Mouse (Mus musculus) induced T-regulatory cell, adult 2 months (primary cell): ENCODE results near the gene Kalrn.
A peak's percentile ranks its signal among the peaks of the same experiment; 100 is the strongest.

Experiments
- DNase-seq: peaks from one replicate; pipeline ENCODE4 v3.0.0-alpha.2; 2012; ENCODE audit warnings: low read depth

The Kalrn gene

DNA sequence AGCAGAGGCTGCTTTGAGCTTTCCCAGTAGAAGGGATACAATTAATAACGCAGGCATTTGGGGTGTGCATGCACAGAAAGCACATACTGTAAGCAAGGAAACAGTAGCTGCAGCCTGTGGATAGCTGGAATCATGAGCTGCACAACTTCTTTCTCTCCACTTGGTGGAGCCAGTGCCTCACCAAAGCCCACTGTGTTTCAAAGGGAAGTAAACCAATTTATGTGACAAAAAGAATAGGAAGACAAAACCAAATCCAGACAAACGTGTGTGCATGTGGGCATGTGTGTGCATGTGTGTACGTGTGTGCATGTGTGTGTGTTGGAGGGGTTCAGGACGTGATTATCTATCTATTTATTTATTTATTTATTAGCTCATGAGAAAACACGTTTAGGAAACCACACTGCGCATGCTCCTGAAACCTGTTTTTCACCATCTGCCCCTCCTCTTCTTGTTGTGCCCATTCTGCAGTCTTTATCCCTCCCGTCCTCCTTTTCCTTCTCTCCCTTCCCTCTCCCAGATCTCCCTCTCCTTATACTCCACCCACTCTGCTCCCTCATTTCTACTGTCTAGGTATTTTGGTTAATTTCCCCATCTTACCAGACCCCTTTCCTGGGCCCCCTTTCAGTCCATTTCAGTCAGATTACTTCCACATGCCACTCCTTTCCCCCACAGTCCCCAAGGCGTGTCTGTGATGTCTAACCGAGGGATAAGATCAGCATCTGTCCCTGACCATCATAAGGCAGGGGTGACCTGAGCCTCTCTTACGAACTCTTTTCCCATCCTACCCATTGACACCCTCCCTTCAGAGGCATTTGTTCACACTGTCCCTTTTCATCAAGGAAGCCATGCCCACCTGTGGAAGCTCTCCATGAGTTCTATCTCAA, 380.1 kb downstream of the Kalrn start:
- DNase-seq, result peak; percentile 32

- DNase-seq, result no peak
Measured at GRCm38 (mm10) chr16:34184721-34185120, 388.6 kb downstream of the Kalrn start.

DNA sequence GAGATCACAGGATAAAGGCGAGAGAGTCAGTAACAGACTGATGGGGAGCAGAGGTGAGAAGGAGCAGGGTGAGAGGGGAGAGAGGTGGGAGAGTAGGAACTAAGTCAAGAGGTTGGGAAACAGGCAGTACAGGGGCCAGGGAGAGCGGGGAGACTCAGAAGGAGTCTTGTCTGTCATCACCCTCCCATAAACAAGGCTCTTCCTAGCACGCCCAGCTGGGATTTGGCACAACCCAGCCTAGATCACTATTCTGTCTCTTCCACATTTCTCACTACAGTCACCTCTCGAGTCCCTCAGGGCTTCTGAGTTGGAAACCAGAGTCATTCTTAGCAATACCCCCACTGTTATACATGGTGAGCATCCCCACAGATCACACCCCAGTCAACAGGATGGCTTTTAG, 390.1 kb downstream of the Kalrn start:
- DNase-seq, result no peak

DNA sequence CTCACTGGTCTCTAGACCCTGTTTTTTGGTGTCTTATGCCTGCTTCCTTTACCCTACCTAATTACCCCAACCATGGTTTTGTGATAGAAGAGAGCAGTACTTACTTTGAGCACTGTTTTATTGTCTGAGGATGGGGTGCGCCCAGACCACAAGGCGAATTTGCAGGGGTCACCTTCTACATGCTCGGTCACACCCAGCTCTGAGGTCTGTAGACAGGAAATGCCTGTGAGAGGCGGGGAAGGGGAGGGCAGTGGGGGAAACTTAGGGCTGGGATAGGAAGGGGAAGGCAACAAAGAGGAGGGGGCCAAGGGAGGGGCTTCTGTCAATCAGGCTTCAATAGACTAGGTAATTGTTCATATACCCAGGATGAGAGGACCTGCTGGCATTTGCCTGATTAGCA, 397.7 kb downstream of the Kalrn start:
- no peak for DNase-seq

GRCm38 (mm10) chr16:34172572-34173181, 400.7 kb downstream of the Kalrn start:
- no peak for DNase-seq

DNA sequence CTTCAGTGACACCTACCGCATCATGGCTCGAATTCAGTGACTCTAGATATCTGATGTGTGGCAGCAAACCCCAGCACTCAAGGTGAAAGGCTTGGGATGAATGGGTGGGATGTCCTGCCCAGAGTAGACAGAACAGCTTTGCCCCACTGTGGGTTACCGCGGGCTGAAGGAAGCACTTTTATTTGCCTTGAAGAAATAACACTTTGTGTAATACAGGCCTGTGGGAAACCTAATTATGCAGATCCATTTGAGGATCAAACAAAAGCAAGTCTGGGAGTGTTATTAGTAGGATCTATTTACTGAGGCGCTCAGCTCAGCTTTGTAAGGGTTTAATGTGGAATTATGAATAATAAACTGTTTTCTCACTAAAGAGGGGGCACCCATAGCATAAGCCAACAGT, 406.3 kb downstream of the Kalrn start:
- no peak for DNase-seq

DNA sequence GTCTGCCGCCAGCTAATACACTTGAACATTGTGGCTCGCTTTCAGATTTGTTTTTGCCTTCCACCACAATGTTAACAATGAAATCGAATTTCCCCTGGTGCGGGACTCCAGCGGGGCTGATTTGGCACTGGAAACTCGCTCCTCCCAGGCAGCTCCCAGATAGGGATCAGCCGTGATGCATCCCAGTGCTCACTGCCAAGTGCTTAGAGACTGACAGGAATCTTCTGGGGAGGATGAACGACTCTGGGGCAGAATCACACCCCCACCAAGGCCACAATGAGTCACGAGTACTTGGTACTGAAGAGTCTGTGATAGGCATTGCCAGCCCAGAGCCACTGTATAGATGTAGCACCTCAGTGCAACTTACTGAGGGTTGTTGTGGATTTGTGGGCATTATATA, 410.2 kb downstream of the Kalrn start:
- no peak for DNase-seq

DNA sequence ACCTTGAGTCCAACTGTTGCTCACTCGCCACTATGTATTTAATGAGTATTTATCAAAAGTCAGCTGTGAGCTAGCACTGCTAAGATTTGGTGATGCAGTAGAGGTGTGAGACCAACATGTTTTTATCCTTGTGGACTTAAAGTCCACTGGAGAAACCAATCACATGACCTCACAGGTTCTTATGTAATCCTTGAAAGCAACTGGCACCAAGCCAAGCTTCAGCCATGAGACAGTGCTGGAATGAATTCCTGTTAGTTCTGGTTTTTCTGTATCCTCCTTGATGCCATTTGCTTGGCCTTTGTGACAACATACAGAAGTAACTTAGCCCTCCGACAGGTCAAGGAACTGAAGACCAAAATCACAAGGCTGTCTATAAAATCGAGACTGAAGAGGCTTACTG, 413.8 kb downstream of the Kalrn start:
- no peak for DNase-seq

GRCm38 (mm10) chr16:34157386-34158135, 415.8 kb downstream of the Kalrn start:
- DNase-seq, result no peak

DNA sequence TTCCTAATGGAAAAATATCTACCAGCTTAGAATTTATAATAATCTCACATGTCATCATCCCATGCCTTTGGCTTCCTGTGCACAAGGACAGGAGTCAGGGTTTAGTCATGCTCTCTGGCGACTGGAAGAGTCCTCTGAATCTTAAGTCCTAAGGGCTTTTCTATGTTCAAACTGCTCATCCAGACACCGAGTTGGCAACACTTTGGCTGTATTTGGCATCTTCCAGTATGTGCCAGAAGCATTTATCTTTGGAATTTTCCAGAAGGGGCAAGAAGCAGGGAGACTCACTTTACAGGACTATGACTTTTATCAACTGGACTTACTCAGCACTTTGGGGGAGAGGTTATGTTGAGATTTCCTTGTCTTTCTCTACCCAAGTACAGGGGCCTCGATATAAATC, 417.6 kb downstream of the Kalrn start:
- no peak for DNase-seq

DNA sequence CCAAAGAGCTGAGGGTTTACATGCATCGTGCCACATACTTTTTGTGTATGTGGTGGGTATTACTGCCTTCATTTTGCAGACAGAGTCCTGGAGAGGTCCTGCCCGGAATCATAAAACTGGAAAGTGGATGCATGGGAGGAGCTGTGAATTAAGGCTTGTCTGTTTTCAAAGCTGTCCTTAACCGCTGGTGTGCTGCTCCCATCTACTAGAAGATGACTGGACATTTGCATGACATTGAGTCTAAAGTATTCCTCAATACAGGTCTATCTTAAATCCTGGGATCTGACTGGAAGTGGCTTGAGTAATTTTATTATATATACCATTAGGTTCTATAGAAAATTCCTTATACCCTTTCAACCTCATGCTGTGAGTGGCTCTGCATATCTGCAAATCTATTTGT, 418.4 kb downstream of the Kalrn start:
- DNase-seq, result no peak

GRCm38 (mm10) chr16:34151528-34152071, 421.7 kb downstream of the Kalrn start:
- no peak for DNase-seq

- DNase-seq, result no peak
Measured at GRCm38 (mm10) chr16:34141670-34142069, 431.7 kb downstream of the Kalrn start.

- DNase-seq, result no peak
Measured at GRCm38 (mm10) chr16:34135074-34135473, 438.3 kb downstream of the Kalrn start.

- no peak for DNase-seq
Measured at GRCm38 (mm10) chr16:34134628-34135027, 438.7 kb downstream of the Kalrn start.

- DNase-seq, result peak; percentile 73
Measured at GRCm38 (mm10) chr16:34125595-34125994, 447.7 kb downstream of the Kalrn start.

DNA sequence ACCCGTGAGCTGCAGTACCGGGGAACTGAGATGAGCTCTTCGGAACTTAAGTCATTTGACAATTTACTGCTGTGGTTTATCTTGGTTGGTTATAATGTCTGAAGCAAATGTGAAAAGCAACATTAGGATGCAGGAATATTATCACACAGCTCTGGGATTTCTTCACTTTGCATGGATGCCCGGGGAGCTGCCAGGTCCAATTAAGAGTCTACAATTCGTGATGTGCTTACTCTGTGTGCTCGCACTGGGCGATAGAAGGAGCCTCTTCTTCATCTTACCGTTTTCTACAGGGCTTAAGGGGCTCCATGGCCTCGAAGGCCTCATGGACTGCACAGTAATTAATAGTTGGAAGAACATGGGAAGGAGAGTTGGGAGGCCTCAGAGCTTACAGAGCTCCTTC, 450.8 kb downstream of the Kalrn start:
- DNase-seq, result no peak

GRCm38 (mm10) chr16:34121288-34121687, 452.0 kb downstream of the Kalrn start:
- DNase-seq, result no peak

DNA sequence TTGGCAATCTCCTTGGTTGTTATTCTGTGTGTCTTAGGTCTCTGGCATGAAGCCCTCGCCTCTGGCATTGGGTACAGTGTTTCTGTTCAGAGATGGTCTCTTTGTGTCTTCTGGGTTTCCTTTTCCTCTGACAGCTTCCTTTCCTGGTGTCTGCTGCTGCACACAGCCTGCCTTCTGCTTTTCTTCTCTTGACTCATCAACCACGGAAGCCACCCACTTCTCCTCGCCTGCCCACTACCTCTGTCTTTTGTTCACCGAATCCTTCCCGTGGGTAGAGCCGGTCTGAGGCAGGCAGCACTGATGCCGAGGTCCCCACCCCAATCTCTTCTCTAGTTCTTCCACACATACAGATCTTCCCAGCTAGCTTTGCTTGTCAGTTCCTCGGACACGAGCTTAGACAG, 452.5 kb downstream of the Kalrn start:
- peak; percentile 57 for DNase-seq

DNA sequence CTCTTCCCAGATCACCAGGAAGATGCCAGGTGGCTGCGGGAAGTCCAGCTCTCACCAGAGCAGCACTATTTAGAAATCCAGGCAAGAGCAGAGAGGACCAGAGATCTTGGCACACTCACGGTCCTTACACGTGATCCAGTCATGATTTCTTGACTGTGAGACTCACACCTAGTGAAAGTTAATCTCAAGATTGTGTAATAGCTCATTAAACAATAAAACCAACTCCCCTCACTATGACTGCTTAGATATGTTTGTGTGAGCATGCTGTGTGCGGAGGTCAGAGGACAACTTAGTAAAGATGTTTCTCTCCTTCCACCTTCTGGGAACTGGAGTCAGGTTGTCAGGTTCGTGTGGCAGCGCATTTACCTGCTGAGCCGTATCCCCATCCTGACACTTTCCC, 453.5 kb downstream of the Kalrn start:
- DNase-seq, result no peak

GRCm38 (mm10) chr16:34119370-34119769, 454.0 kb downstream of the Kalrn start:
- DNase-seq, result peak; percentile 40

DNA sequence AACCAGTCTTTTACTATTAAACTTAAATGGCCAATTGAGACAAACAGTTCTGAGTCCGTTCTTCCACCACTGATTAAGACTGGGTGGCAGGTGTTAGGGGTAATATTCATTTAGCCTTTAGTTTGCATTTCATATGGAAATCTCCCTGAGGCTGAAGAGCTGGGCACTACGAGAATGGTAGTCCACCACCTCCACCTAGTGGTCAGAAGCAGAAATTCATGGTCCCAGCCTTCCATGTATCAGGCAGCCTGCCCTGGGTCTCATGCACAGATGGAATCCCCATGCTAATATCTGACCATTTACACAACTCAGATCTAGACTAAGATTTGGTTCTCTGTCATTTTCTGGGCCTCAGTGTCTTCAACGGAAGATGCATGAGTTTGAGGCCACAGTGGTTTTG, 458.7 kb downstream of the Kalrn start:
- DNase-seq, result peak; percentile 73

- DNase-seq, result no peak
Measured at GRCm38 (mm10) chr16:34113150-34113549, 460.2 kb downstream of the Kalrn start.
